Comparison of ENCODE assay signal across 11 mouse cellular contexts in the genomic region with DNA sequence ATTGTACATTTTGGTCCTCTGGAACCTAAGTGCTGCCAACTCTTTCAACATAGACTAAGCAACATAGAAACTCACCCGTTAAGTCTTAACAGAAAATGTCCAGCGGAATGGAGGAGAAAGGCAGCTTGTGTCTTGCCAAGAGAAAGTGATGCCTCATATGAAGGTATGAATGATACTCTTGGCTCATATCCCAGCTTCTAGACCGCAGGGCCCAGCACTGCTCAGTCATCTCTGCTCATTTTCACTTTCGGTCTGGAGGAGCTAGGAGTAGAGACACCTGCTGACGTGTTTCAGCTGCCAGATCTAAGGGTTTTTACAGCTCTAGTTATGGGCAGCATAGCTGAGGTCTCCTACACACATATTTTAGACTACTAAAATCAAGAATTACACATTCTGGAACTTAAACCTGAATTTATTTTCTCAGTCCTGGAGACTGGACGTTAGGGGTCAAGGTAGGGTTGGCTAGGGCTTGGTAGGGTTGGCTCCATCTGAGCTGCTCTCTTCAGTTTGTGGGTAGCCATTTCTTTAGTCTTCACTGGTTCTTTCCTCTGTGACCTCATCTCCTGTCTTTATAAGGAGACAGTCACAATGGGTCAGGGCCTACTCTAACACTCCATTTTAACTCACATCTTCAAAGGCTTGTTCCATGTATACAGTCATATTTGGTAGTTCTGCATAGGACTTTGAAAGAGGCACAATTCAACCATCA.
A peak's percentile ranks its signal among the peaks of the same experiment; 100 is the strongest.
DNase-seq lines count a peak whose midpoint lies in the region; ATAC-seq and TF ChIP-seq lines count a peak whose summit lies in the region.
"Had no signal": no experiment of that assay in that cellular context is flagged by ENCODE, and none has a peak within 500 bp of the region (broad histone marks: within the 10 kb centered on the region; RNA-seq: fewer than 3 reads in every experiment).

No protein-coding gene starts in this region.

- no peak for ATAC-seq in cerebellum, adult (ENCODE audit: insufficient number of reproducible peaks, low FRiP score, low TSS enrichment)
- ATAC-seq in lung, embryonic 16.5 days (ENCODE audit: low read depth): peak; percentile 69; the same call in 1 of the 2 replicates
- peak; percentile 28; the same call in 1 of the 2 replicates for ATAC-seq in lung, postnatal 0 days
- no peak for ATAC-seq in neural tube, embryonic 15.5 days (ENCODE audit: low FRiP score)

- no peak overlapping the region for H3K27ac ChIP-seq in lung, embryonic 16.5 days (ENCODE audit: low read length)
- H3K27ac ChIP-seq in lung, postnatal 0 days (ENCODE audit: low read length): no peak overlapping the region
- no peak overlapping the region for H3K27ac ChIP-seq in neural tube, embryonic 15.5 days (replicated peaks)

- H3K36me3 ChIP-seq in lung, embryonic 16.5 days (ENCODE audit: control insufficient read depth, insufficient read depth, low read length): no peaks in the 10 kb centered on the region
- H3K36me3 ChIP-seq in lung, postnatal 0 days (ENCODE audit: insufficient read depth, low read length): no peaks in the 10 kb centered on the region
- H3K36me3 ChIP-seq in neural tube, embryonic 15.5 days: no peaks in the 10 kb centered on the region

- H3K9me3 ChIP-seq in lung, embryonic 16.5 days (ENCODE audit: control insufficient read depth, low read length): no peaks in the 10 kb centered on the region
- H3K9me3 ChIP-seq in lung, postnatal 0 days (ENCODE audit: low read length): no peaks in the 10 kb centered on the region
- no peaks in the 10 kb centered on the region for H3K9me3 ChIP-seq in neural tube, embryonic 15.5 days (replicated peaks)

- WGBS in lung, embryonic 16.5 days: 63% methylated on average over 6 of the region's 6 CpGs
- 67% methylated on average over 6 of the region's 6 CpGs for WGBS in lung, postnatal 0 days
- 84% methylated on average over 6 of the region's 6 CpGs for WGBS in neural tube, embryonic 15.5 days

- TF ChIP-seq CTCF in lung, postnatal 0 days (IDR thresholded peaks at IDR 0.05): no peak

- H3K4me3 ChIP-seq in lung, embryonic 16.5 days (ENCODE audit: low read length): no peak overlapping the region
- H3K4me3 ChIP-seq in lung, postnatal 0 days (ENCODE audit: low read depth, low read length): no peak overlapping the region
- no peak overlapping the region for H3K4me3 ChIP-seq in neural tube, embryonic 15.5 days (replicated peaks)

- no peak overlapping the region for H3K4me2 ChIP-seq in lung, embryonic 16.5 days (ENCODE audit: low read depth, low read length)
- H3K4me2 ChIP-seq in lung, postnatal 0 days (replicated peaks; ENCODE audit: low read depth, low read length): no peak overlapping the region
- H3K4me2 ChIP-seq in neural tube, embryonic 15.5 days: no peak overlapping the region

- peak; percentile 21 to 39 for DNase-seq in cerebellum, postnatal 14 days
- no peak for DNase-seq in lung, postnatal 4 days
- peak; percentile 52 for DNase-seq in lung, postnatal 0 days (ENCODE audit: low spot score)
- DNase-seq in thymus, postnatal 14 days: peak; percentile 75
- no peak for DNase-seq in layer of hippocampus, postnatal 14 days (ENCODE audit: low spot score in 2 of 2)
- DNase-seq: cerebellum, adult 11-12 months; gastrocnemius, postnatal 10 days; kidney, postnatal 36 days had no signal

- H3K27me3 ChIP-seq in lung, embryonic 16.5 days (ENCODE audit: control insufficient read depth, insufficient read depth, low read depth, low read length): no peaks in the 10 kb centered on the region
- H3K27me3 ChIP-seq in lung, postnatal 0 days (replicated peaks; ENCODE audit: insufficient read depth, low read length): no peaks in the 10 kb centered on the region
- H3K27me3 ChIP-seq in neural tube, embryonic 15.5 days (replicated peaks): no peaks in the 10 kb centered on the region

- H3K4me1 ChIP-seq in lung, embryonic 16.5 days (replicated peaks; ENCODE audit: control insufficient read depth, insufficient read depth, low read length): no peaks in the 10 kb centered on the region
- no peaks in the 10 kb centered on the region for H3K4me1 ChIP-seq in lung, postnatal 0 days (ENCODE audit: insufficient read depth, low read depth, low read length)
- H3K4me1 ChIP-seq in neural tube, embryonic 15.5 days: peaks cover 4% of the 10 kb centered on the region; the same call in 1 of the 2 replicates

- H3K9ac ChIP-seq in lung, embryonic 16.5 days (ENCODE audit: low read length): no peak overlapping the region
- no peak overlapping the region for H3K9ac ChIP-seq in lung, postnatal 0 days (replicated peaks; ENCODE audit: low read depth)
- H3K9ac ChIP-seq in neural tube, embryonic 15.5 days (replicated peaks): no peak overlapping the region

- no peak for TF ChIP-seq EP300 in lung, postnatal 0 days (IDR thresholded peaks at IDR 0.05)

Comparison
In these comparisons a context has a peak if more than half of its experiments do, and no peak if none do; other contexts are left out.
1. DNase-seq: peak in cerebellum, postnatal 14 days (2 of 2), lung, postnatal 0 days (single experiment) and thymus, postnatal 14 days (single experiment); none in lung, postnatal 4 days (0 of 2) and layer of hippocampus, postnatal 14 days (0 of 2).
2. ATAC-seq: peak in lung, embryonic 16.5 days (single experiment) and lung, postnatal 0 days (single experiment); none in cerebellum, adult (single experiment) and neural tube, embryonic 15.5 days (single experiment).